Mouse (Mus musculus) liver, embryonic 14.5 days (tissue): ENCODE measurements around the gene Trim7.

Experiments used
- CTCF ChIP-seq: IDR thresholded peaks from 2 replicates; pipeline ENCODE4 v1.5.1; 2016; ENCODE audit warnings: antibody characterized with exemption, low read depth, control low read depth
- EP300 ChIP-seq: IDR thresholded peaks from 2 replicates; pipeline ENCODE4 v1.6.1; 2016; ENCODE audit warnings: antibody characterized with exemption, low read depth

GRCm38 (mm10) chr11:48838879-48839680 is 13.1 kb downstream of the Trim7 start:
- TF ChIP-seq CTCF (no peak), EP300 (no peak)
